Mouse (Mus musculus) hindbrain, embryonic 13.5 days (tissue): ENCODE measurements at regions not wholly inside any gene's neighbourhood (a gene's known extent, or its start where the extent isn't known, plus 50 kb on each side); places are given as distances from the start of the nearest gene placed in this dataset.
"Not testable (repeated sequence)": the region's sequence is repeated elsewhere in the genome, so short reads cannot be mapped to it uniquely, and the experiment has no call there.

ENCODE experiments used
- ATAC-seq: fragments of 200-750 bp; cut with Nextera tagmentation; 2 replicates; pipeline ENCODE4 v1.8.0; 2017; ENCODE audit warnings: moderate TSS enrichment; ENCODE audit not compliant: low FRiP score
- H3K27ac ChIP-seq: fragments of 300-500 bp; sonication (generic); 2 replicates; pipeline ENCODE4 v1.5.1; 2015; ENCODE audit warnings: inconsistent platforms, mild to moderate bottlenecking, moderate library complexity
- H3K27me3 ChIP-seq: fragments of 300-500 bp; sonication (generic); 2 replicates; pipeline ENCODE4 v1.6.1; 2015; ENCODE audit warnings: mild to moderate bottlenecking, inconsistent platforms
- H3K36me3 ChIP-seq: fragments of 300-500 bp; sonication (generic); 2 replicates; pipeline ENCODE4 v1.6.1; 2015; ENCODE audit warnings: mild to moderate bottlenecking, inconsistent platforms
- H3K4me1 ChIP-seq: fragments of 300-500 bp; sonication (generic); replicated peaks from 2 replicates; pipeline ENCODE4 v1.6.1; 2015; ENCODE audit warnings: inconsistent platforms
- H3K4me2 ChIP-seq: fragments of 300-500 bp; sonication (generic); 2 replicates; pipeline ENCODE4 v1.6.1; 2015; ENCODE audit warnings: inconsistent platforms, mild to moderate bottlenecking, moderate library complexity
- H3K4me3 ChIP-seq: fragments of 300-500 bp; sonication (generic); 2 replicates; pipeline ENCODE4 v1.5.1; 2015; ENCODE audit warnings: mild to moderate bottlenecking, inconsistent platforms
- H3K9ac ChIP-seq: fragments of 300-500 bp; sonication (generic); 2 replicates; pipeline ENCODE4 v1.6.1; 2015; ENCODE audit warnings: mild to moderate bottlenecking, inconsistent platforms
- H3K9me3 ChIP-seq: fragments of 300-500 bp; sonication (generic); 2 replicates; pipeline ENCODE4 v1.6.1; 2016; ENCODE audit warnings: inconsistent platforms
- WGBS: fragments of 180-500 bp; shearing (Covaris S2); methylation state at CpG from one replicate; pipeline ENCODE4 v1.1.7; 2015; 5-methylcytosine and 5-hydroxymethylcytosine counted together

- Histone ChIP-seq H3K27ac (no peak overlapping the region), H3K4me2 (no peak overlapping the region), H3K36me3 (no peaks in the 10 kb centered on the region), H3K9me3 (no peaks in the 10 kb centered on the region), H3K4me3 (no peak overlapping the region), H3K4me1 (no peaks in the 10 kb centered on the region), H3K9ac (no peak overlapping the region), H3K27me3 (no peaks in the 10 kb centered on the region)
- ATAC-seq: no peak
- 85% methylated on average over 3 of the region's 3 CpGs for WGBS
Observed at GRCm38 (mm10) chr4:4315651-4316411, 238.5 kb upstream of the Sdr16c6 start.

- Histone ChIP-seq H3K4me3 (no peak overlapping the region), H3K4me2 (no peak overlapping the region), H3K9ac (no peak overlapping the region), H3K27ac (no peak overlapping the region), H3K27me3 (no peaks in the 10 kb centered on the region), H3K4me1 (no peaks in the 10 kb centered on the region), H3K9me3 (no peaks in the 10 kb centered on the region), H3K36me3 (no peaks in the 10 kb centered on the region)
- no peak for ATAC-seq
Observed at GRCm38 (mm10) chr4:4311496-4311895, 234.2 kb upstream of the Sdr16c6 start.

GRCm38 (mm10) chr4:4306922-4307321 lies 229.6 kb upstream of the Sdr16c6 start:
- H3K9me3 ChIP-seq: no peaks in the 10 kb centered on the region
- no peak overlapping the region for H3K4me3 ChIP-seq
- H3K27me3 ChIP-seq: no peaks in the 10 kb centered on the region
- H3K9ac ChIP-seq: no peak overlapping the region
- H3K36me3 ChIP-seq: no peaks in the 10 kb centered on the region
- no peaks in the 10 kb centered on the region for H3K4me1 ChIP-seq
- WGBS: 82% methylated on average over 3 of the region's 3 CpGs
- H3K27ac ChIP-seq: no peak overlapping the region
- ATAC-seq: no peak
- no peak overlapping the region for H3K4me2 ChIP-seq

- Histone ChIP-seq H3K9ac (no peak overlapping the region), H3K36me3 (no peaks in the 10 kb centered on the region), H3K27me3 (no peaks in the 10 kb centered on the region), H3K4me2 (no peak overlapping the region), H3K9me3 (no peaks in the 10 kb centered on the region), H3K27ac (no peak overlapping the region), H3K4me3 (no peak overlapping the region), H3K4me1 (no peaks in the 10 kb centered on the region)
- ATAC-seq: no peak
Observed at GRCm38 (mm10) chr4:4305740-4306249, 228.5 kb upstream of the Sdr16c6 start.

GRCm38 (mm10) chr4:4304666-4305065 lies 227.3 kb upstream of the Sdr16c6 start:
- H3K9me3 ChIP-seq: no peaks in the 10 kb centered on the region
- WGBS: 77% methylated on average over 1 of the region's 1 CpGs
- H3K36me3 ChIP-seq: no peaks in the 10 kb centered on the region
- H3K4me2 ChIP-seq: no peak overlapping the region
- no peaks in the 10 kb centered on the region for H3K27me3 ChIP-seq
- H3K9ac ChIP-seq: no peak overlapping the region
- H3K27ac ChIP-seq: no peak overlapping the region
- H3K4me3 ChIP-seq: no peak overlapping the region
- no peak for ATAC-seq
- no peaks in the 10 kb centered on the region for H3K4me1 ChIP-seq

- ATAC-seq: no peak
- no peaks in the 10 kb centered on the region for H3K4me1 ChIP-seq
- no peaks in the 10 kb centered on the region for H3K9me3 ChIP-seq
- no peak overlapping the region for H3K4me2 ChIP-seq
- H3K27me3 ChIP-seq: no peaks in the 10 kb centered on the region
- WGBS: 86% methylated on average over 10 of the region's 10 CpGs
- H3K4me3 ChIP-seq: no peak overlapping the region
- H3K36me3 ChIP-seq: no peaks in the 10 kb centered on the region
- H3K9ac ChIP-seq: no peak overlapping the region
- H3K27ac ChIP-seq: no peak overlapping the region
Observed at GRCm38 (mm10) chr4:4300189-4300879, 223.0 kb upstream of the Sdr16c6 start.

GRCm38 (mm10) chr4:4299631-4300030 lies 222.3 kb upstream of the Sdr16c6 start:
- no peak for ATAC-seq
- Histone ChIP-seq H3K27ac (no peak overlapping the region), H3K4me3 (no peak overlapping the region), H3K9me3 (no peaks in the 10 kb centered on the region), H3K9ac (no peak overlapping the region), H3K4me1 (no peaks in the 10 kb centered on the region), H3K27me3 (no peaks in the 10 kb centered on the region), H3K36me3 (no peaks in the 10 kb centered on the region), H3K4me2 (no peak overlapping the region)
- 64% methylated on average over 1 of the region's 1 CpGs for WGBS

GRCm38 (mm10) chr4:4249601-4250000 lies 172.3 kb upstream of the Sdr16c6 start:
- no peak overlapping the region for H3K4me2 ChIP-seq
- no peak overlapping the region for H3K9ac ChIP-seq
- no peak overlapping the region for H3K27ac ChIP-seq
- no peaks in the 10 kb centered on the region for H3K27me3 ChIP-seq
- no peak overlapping the region for H3K4me3 ChIP-seq
- no peaks in the 10 kb centered on the region for H3K36me3 ChIP-seq
- 80% methylated on average over 2 of the region's 2 CpGs for WGBS
- no peaks in the 10 kb centered on the region for H3K4me1 ChIP-seq
- peaks cover 10% of the 10 kb centered on the region; the same call in 1 of the 2 replicates for H3K9me3 ChIP-seq
- ATAC-seq: no peak

GRCm38 (mm10) chr4:4247669-4248068 lies 170.3 kb upstream of the Sdr16c6 start:
- H3K4me3 ChIP-seq: no peak overlapping the region
- WGBS: 74% methylated on average over 4 of the region's 4 CpGs
- H3K4me2 ChIP-seq: no peak overlapping the region
- no peaks in the 10 kb centered on the region for H3K4me1 ChIP-seq
- ATAC-seq: no peak
- H3K27me3 ChIP-seq: no peaks in the 10 kb centered on the region
- H3K9ac ChIP-seq: no peak overlapping the region
- peaks cover 10% of the 10 kb centered on the region; the same call in 1 of the 2 replicates for H3K9me3 ChIP-seq
- H3K27ac ChIP-seq: no peak overlapping the region
- H3K36me3 ChIP-seq: no peaks in the 10 kb centered on the region

- not testable (repeated sequence) for ATAC-seq, H3K36me3 ChIP-seq, H3K4me1 ChIP-seq, H3K9ac ChIP-seq, H3K27ac ChIP-seq, H3K4me3 ChIP-seq, H3K9me3 ChIP-seq, H3K27me3 ChIP-seq, H3K4me2 ChIP-seq
- WGBS: 85% methylated on average over 15 of the region's 15 CpGs
Observed at GRCm38 (mm10) chr4:4242306-4242980, 165.1 kb upstream of the Sdr16c6 start.

- Histone ChIP-seq H3K4me3 (no peak overlapping the region), H3K9me3 (no peaks in the 10 kb centered on the region), H3K4me1 (no peaks in the 10 kb centered on the region), H3K36me3 (no peaks in the 10 kb centered on the region), H3K9ac (no peak overlapping the region), H3K27ac (no peak overlapping the region), H3K27me3 (no peaks in the 10 kb centered on the region), H3K4me2 (no peak overlapping the region)
- WGBS: 12% methylated on average over 1 of the region's 1 CpGs
- ATAC-seq: no peak
Observed at GRCm38 (mm10) chr4:4226209-4226608, 148.9 kb upstream of the Sdr16c6 start.

- no peak for ATAC-seq
Observed at GRCm38 (mm10) chr4:4219701-4220100, 142.4 kb upstream of the Sdr16c6 start.

More at GRCm38 (mm10) chr4:4219701-4220100, 142.4 kb upstream of the Sdr16c6 start:
- Histone ChIP-seq H3K4me2 (no peak overlapping the region), H3K9ac (no peak overlapping the region), H3K4me3 (no peak overlapping the region), H3K4me1 (no peaks in the 10 kb centered on the region), H3K27me3 (no peaks in the 10 kb centered on the region), H3K36me3 (no peaks in the 10 kb centered on the region), H3K9me3 (no peaks in the 10 kb centered on the region), H3K27ac (no peak overlapping the region)
- 86% methylated on average over 2 of the region's 2 CpGs for WGBS
